Mouse (Mus musculus): ENCODE measurements around the gene Setmar.

The Setmar gene

DNA sequence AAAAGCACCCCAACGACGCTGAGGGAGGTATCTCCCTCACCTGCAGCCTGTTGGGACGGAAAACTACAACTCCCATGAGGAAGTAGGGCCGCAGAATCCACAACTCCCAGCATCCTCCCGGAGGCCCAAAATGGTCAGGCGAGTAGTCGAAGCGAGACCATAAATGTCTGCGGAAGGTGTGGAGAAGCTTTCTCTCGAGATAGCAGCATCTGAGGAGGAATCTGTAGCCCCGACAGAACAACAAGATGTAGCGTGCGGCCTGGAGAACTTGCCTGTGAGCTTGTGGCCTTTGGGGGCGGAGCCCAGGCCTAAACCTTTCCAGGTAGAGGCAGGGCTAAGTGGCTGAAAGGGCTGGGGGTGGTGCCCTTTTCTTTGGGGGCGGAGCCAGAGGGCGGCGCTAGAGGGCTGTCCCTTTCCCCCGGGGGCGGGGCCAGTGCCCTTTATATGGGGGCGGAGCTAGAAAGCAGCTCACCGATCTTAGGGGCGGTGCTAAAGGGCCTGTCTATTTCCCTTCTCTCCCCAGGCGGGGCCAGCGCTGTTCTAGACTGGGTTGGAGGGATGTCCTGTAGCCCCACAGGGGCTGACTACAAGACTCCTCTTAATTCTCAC lies at the start of gene Setmar:
Setmar (plus strand) TSS at position 128 of the 609 bp plus-strand sequence.
- peak; percentile 99 for DNase-seq

- DNase-seq: no peak
Observed at GRCm38 (mm10) chr6:108021646-108022045, 43.2 kb upstream of the Setmar start.

DNA sequence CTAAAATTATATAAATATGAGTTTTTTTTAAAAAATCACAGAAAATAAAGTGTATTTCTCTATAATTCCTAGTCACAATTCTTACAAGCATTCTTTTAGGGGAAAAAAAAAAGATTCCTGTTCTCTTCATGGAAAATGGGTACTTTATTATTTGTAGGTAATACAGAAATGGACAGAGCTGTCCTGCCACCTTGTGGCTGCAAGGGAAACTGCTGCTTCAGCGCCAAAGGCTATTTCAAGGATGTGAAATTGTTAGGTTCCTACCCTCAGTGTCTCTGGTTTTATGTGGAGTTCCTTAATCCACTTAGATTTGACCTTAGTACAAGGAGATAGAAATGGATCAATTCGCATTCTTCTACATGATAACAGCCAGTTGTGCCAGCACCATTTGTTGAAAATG lies 9.8 kb upstream of the Setmar start:
- peak; percentile 79 to 82 for DNase-seq

- no peak for DNase-seq
Observed at GRCm38 (mm10) chr6:108055946-108056345, 8.9 kb upstream of the Setmar start.

- no peak for DNase-seq
Observed at GRCm38 (mm10) chr6:108057353-108057752, 7.5 kb upstream of the Setmar start.

DNA sequence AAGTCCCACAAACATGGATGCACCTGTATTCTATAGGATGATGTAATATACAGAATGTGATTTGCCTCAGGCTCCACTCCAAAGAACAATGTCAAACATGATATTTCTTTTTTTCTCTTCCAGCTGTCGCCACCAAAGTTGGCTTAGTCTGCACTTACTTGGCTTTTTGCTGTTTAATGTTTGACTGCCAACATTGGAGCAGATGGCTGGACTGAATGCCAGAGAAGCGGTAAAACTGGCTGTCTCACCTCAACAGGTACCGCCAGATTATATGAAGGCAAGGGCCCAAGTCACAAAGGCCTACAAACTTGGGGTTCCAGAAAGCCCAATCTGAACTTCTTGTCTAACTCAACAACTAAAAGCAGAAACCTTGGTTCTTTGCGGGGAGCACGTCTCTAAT lies 6.8 kb upstream of the Setmar start:
- DNase-seq: peak; percentile 51 to 66

DNA sequence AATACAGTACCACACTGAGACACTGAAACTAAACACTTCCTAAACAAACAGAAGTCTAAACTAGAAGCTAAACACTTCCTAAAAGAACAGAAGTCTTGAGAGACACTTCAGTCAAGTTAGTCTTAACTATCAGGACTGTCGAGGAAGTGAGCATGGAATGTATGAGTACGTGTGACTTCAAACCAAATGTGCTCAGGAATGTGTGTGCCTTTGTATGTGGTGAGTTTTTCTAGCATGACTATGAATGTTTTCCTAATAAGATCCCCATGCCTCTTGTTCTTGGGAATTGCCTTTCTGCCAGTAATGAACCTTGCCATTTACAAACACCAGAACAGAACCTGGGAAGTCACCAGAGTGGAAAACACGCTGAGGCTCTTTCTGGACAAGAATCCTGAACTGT lies 3.7 kb upstream of the Setmar start:
- DNase-seq: no peak

GRCm38 (mm10) chr6:108065583-108065982 lies 738 bp downstream of the Setmar start:
- DNase-seq: peak; percentile 90 to 95

DNA sequence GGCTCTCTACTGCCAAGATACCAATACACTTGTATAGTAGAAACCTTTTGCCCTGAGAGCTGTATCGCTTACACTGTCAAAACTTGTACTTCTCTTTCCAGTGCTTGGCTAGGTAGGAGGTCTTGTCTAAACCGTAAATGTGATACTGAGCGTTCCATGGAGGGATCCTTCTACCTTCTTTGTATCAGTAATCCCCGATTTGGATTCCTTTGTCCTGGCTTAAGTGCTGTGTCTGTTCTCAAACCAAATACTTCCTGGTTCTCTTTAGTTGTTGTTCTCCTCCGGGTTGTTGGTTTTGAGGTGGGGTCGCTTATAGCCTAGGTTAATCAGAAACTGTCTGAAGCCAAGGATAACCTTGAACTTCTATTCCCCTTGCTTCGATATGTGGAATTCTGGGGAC lies 6.1 kb downstream of the Setmar start:
- no peak for DNase-seq

GRCm38 (mm10) chr6:108073071-108073470 lies 8.2 kb downstream of the Setmar start:
- DNase-seq: no peak

DNA sequence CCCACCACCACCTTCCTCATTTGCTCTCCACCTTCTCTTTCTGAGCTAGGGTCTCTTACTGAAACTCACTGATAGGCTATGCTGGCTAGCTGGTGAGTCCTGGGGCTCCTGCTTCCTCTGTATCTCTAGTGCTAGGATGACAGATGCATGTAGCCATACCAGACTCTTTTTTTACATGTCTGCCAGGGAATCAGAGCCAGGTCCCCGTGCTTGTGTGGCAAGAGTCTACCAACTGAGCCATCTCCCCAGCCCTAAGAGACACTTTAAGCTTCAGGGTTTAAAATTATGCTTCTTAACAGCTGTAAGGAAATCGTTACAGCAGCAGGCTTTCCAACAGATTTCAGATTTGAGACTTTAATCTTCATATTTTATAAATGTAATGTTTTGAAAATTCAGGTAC lies 9.1 kb downstream of the Setmar start:
- DNase-seq: no peak

DNA sequence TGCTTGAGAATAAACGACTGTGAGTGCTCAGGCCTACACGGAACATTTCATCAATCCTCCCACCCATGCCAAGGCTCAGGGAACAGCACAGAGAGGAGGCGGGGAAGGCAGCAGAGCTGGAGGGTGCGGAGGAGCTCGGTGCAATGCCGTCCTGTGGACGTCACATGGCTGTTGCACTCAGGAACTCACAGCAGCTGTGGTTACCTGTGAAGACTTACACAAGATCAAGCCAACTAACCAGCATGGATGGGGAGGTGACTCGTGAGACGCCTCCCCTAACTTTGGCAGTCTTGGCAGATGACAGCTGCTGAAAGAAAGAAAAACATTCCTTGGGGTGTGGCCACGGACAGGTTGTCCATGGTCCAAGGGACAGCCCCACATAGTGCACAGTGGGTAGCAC lies 9.8 kb downstream of the Setmar start:
- no peak for DNase-seq

DNA sequence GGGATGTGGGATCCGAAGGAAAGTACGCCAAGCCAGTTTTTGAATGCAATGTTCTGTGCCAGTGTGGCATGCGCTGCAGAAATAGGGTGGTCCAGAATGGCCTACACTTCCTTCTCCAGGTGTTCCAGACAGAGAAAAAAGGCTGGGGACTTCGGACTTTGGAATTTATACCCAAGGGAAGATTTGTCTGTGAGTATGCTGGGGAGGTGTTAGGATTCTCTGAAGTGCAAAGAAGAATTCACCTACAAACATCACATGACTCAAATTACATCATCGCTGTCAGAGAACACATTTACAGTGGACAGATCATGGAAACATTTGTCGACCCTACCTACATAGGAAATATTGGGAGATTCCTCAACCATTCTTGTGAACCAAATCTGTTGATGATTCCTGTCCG lies 11.0 kb downstream of the Setmar start:
- DNase-seq: no peak

DNA sequence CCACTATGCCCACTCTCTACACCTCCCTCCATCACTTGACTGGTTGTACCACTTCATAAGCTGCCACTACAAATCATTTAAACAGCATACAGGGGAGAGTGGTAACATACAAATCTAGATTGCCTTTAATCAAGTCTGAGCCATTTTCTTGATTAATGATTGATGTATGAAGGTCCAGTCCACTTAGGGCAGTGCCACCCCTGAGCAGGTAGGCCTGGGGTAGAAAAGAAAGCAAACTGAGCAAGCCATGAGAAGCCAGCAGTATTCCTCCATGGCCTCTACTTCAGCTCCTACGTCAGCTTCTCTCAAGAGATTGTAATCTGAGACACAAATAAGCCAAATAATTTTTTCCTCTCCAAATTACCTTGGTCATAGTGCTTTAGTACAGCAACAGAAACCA lies 26.5 kb downstream of the Setmar start:
- DNase-seq: no peak

DNA sequence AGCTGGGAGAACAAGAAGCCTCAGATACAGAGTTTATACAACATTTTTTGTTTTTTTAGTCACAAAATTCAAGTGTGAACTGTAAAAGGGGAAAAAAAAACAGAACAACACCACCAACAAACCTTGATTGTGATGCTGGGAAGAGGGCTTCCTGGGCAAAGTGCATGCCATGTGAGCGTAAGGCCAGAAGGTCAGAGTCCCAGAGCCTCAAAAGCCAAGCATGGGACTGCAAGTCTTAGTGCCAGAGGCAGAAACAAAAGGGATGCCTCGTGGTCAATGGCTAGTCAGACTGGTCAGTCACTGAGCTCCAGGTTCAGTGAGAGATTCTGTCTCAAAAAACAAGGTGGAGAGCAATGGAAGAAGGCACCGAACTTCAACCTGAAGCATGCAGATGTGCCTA lies 27.8 kb downstream of the Setmar start:
- no peak for DNase-seq

- no peak for DNase-seq
Observed at GRCm38 (mm10) chr6:108093449-108093848, 28.6 kb downstream of the Setmar start.

DNA sequence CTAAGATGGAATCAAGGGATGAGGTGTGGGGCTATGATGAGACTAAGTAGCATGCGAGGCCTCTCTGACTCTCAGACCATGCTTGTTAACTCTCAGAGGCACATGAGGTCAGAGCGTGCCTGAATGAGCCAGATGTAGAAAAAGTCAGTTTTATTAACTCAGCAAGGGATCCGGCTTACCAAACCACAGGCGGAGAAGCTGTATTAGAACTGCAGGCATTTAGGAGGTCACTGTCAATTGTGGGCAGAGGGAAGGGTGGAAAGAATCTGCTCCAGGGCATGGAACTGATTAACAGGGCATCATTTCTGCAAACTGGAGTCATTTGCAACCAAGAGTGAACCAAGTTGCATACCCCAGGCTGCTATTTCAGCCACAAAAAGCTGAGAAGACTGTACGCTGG lies 30.6 kb downstream of the Setmar start:
- DNase-seq: no peak

GRCm38 (mm10) chr6:108098171-108098845 lies 33.5 kb downstream of the Setmar start:
- peak; percentile 70 to 73 for DNase-seq

- no peak for DNase-seq
Observed at GRCm38 (mm10) chr6:108098846-108099217, 34.0 kb downstream of the Setmar start.

DNA sequence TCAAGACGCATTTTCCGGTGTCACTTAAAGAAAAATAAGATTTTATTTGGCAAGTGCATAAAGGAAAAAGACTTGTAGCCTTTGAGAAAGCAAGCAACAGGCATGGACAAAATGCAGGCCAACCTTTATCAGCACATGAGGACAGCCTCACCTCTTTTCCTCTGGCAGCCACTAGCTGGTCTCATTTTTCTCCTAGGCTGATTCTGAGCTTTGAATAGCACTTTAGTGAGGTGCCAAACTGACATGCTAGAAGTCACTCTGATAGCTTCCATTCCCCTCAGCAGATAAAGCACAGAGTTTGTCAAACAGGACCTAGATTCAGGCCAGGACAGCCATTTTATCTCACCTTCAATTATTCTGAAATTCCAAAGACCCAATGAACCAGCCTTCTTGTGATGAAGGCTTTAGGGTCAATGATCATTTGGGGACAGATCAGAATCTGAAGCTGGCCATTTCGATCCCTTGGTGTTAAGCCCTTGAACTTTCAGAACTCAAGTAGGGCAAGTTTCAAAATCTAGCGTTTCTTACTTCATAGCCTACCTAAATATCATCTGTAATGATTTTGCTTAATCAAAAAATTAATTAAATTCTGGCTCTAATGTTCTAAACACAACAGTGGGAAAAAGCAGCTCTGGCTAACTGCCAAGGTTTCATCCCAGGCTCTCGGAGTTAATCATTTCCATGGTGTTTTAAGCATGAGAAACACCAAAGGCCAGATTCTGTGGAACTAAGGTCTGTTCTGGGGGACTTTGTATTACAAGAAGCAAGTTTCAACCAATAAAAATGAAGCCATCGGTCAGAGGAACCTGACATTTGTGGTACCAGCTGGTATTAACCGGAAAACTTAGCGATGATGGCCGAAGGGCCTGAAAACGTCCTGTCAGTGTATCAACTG lies 37.3 kb downstream of the Setmar start:
- no peak for DNase-seq

DNA sequence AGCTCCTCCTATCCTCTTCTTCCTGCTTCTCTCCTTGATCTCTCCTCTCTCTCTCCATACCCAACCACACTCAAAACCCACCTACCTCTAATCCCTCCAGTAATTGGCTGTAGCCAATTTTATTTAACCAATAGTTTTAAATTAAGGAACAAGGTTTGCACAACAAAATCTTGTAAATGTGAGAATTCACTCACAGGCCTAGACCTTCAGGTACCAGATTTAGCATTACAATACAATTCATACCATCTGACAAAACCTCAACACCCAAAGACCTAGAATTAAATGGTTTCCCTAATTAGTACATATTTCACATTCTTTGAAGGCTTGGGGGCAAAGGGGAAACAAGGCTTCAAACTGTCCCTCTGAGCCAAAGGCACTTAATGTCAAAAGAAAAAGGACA lies 42.5 kb downstream of the Setmar start:
- no peak for DNase-seq

GRCm38 (mm10) chr6:108110336-108110735 lies 45.5 kb downstream of the Setmar start:
- DNase-seq: no peak

DNA sequence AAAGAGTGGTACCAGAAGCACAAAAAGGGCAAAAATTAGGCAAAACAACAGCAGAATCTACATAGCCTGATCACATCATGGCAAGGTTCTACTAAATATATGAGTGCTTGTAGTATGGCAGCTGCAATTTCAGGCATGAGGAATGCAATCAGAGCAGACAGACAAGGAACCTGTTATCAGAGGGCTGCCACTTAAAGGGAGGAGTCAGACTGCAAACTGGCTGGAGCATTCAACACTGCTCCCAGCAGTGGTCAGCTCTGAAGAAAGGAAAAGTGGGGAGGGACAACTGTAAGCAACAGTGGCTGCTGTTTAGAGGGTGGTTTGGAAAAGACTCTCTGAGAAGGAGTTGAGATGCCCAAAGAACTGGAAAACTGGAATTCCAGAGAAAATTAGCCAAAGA lies 46.8 kb downstream of the Setmar start:
- DNase-seq: no peak

DNA sequence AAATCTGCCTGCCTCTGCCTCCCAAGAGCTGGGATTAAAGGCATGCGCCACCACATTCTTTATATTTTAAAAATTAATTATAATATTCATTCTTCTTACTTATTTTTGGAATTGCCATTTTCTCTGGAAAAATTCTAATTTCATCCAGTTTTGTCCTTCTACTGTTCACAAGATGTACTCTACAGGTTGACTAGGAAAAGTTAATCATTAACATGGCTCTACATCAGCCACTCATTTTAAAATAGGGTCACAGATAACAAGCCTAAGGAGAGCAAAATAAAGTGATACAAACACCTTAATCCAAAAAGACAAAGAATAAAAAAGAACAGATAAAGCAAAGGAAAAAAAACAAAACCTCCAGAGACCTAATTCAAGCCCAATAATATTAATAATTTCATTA lies 50.1 kb downstream of the Setmar start:
- no peak for DNase-seq

Data from cerebellum, postnatal 14 days (tissue).